Mouse (Mus musculus) heart, postnatal 25 days (tissue): ENCODE data around the gene Sema4g. TPM values are rescaled to one million over a fixed set of nuclear protein-coding genes. Genes with fewer than 3 reads are reported as not detected.

Experiments
- DNase-seq: peaks from one replicate; pipeline ENCODE4 v3.0.0; 2022; ENCODE audit warnings: low spot score
- intact Hi-C: fragments of 180-260 bp; cut with DNase I; formaldehyde crosslinking; loops from one replicate; pipeline ENCODE4 v1.15.1; 2025
- total RNA-seq, 2 experiments: library from RNA; stranded (reverse); gene quantifications; 2 replicates each; pipeline ENCODE4 v1.2.3; 2021

Sema4g gene
- total RNA-seq, result under 1 TPM; 0.26 to 0.39 TPM

- no peak for DNase-seq
- intact Hi-C loops, result loop anchor here (10.0 kb wide), 1 partner anchor 46 kb away; no protein-coding TSS in a partner anchor
Observed at GRCm38 (mm10) chr19:44988831-44989566, at the start of gene Sema4g. Sema4g (plus strand) TSS chr19:44989101.

- intact Hi-C loops, result no loop called here
- DNase-seq, result no peak
Observed at GRCm38 (mm10) chr19:44959633-44960032, 29.3 kb upstream of the Sema4g start.

DNA sequence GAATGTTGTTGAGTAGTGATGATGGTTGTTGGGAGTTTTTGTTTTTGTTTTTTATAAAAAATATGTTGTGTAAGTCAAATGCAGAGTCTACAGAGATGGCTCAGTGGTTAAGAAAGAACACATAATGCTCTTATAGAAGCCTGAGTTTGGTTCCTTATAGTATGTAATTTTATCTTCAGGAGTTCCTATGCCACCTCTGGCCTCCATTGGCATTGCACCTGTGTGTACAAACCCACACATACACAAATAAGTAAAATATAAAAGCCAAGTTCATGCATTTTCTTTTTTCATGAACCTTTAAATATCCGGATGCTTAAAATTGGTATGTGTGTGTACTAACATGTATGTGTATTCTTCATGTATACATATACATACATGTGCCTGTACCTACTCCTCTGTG is 22.9 kb upstream of the Sema4g start:
- DNase-seq, result no peak
- intact Hi-C loops, result no loop called here

- DNase-seq, result no peak
- intact Hi-C loops, result no loop called here
Observed at GRCm38 (mm10) chr19:44968329-44968728, 20.6 kb upstream of the Sema4g start.

DNA sequence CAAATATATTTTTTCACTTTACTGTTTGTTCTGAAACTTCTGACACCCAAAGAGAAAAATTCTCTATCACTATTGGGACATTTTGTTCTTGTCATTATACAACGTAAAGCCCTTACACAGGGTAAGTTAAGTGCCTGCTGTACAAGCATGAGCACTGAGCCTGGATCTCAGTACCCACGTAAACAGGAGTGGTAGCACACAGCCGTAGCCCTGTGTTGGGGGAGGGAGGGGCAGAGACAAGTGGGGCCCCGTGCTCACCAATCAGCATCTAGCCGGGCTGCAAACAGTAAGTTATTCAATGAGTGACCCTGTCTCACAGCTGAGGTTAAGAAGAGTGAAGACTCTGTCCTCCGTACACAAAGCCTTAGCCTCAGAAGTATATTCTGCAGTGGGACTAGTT is 12.3 kb upstream of the Sema4g start:
- DNase-seq, result no peak
- intact Hi-C loops, result no loop called here

GRCm38 (mm10) chr19:44977148-44977547 is 11.8 kb upstream of the Sema4g start:
- intact Hi-C loops, result no loop called here
- no peak for DNase-seq

- intact Hi-C loops, result loop anchor here (10.0 kb wide), 1 partner anchor 54 kb away; no protein-coding TSS in a partner anchor
Observed at GRCm38 (mm10) chr19:44980787-44981186, 8.1 kb upstream of the Sema4g start.

DNA sequence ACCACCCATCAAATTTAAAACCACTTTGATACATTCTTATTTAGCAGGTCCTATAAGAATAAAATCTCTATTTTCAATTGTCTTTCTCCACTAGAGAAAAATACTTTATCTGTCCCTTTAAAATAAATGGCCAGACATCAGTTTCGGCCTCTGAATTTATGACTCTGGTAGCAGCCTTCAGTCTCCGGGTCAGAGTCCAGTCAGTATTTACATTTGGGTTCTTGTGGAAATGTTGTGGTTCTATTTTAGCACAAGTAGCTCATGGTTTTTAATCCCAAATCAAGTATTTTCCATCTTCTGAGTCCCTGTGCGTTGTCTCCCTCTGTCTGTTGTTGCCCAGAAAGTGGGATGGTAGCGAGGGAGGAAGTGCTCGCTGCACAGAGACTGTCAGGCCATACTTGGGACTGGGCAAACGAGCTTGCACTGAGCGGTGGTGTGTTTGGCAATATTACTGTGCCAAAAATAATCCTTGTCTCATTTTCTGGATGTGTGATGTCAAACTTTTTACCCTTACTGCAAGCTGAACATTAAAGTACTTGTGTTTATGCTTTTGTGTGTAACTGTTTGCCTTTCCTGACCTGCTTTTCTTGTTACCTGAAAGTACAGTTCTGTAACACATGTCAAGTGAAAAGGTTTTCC is 6.3 kb upstream of the Sema4g start:
- no peak for DNase-seq
- intact Hi-C loops, result loop anchor here (10.0 kb wide), 1 partner anchor 52 kb away; no protein-coding TSS in a partner anchor

More at GRCm38 (mm10) chr19:44980787-44981186, 8.1 kb upstream of the Sema4g start:
- DNase-seq, result no peak

- no peak for DNase-seq
- intact Hi-C loops, result loop anchor here (10.0 kb wide), 1 partner anchor 51 kb away; no protein-coding TSS in a partner anchor
Observed at GRCm38 (mm10) chr19:44983366-44983765, 5.5 kb upstream of the Sema4g start.

GRCm38 (mm10) chr19:44984420-44984819 is 4.5 kb upstream of the Sema4g start:
- DNase-seq, result no peak
- intact Hi-C loops, result loop anchor here (10.0 kb wide), 1 partner anchor 50 kb away; no protein-coding TSS in a partner anchor

- DNase-seq, result no peak
- intact Hi-C loops, result loop anchor here (10.0 kb wide), 1 partner anchor 49 kb away; no protein-coding TSS in a partner anchor
Observed at GRCm38 (mm10) chr19:44985159-44985988, 3.5 kb upstream of the Sema4g start.

GRCm38 (mm10) chr19:44987004-44987403 is 1.9 kb upstream of the Sema4g start:
- intact Hi-C loops, result loop anchor here (10.0 kb wide), 1 partner anchor 48 kb away; no protein-coding TSS in a partner anchor
- no peak for DNase-seq

GRCm38 (mm10) chr19:44987851-44988250 is 1.1 kb upstream of the Sema4g start:
- DNase-seq, result no peak
- intact Hi-C loops, result loop anchor here (10.0 kb wide), 1 partner anchor 47 kb away; no protein-coding TSS in a partner anchor

GRCm38 (mm10) chr19:44988321-44988720 is 580 bp upstream of the Sema4g start:
- intact Hi-C loops, result loop anchor here (10.0 kb wide), 1 partner anchor 46 kb away; no protein-coding TSS in a partner anchor
- no peak for DNase-seq

- no peak for DNase-seq
- intact Hi-C loops, result loop anchor here (10.0 kb wide), 1 partner anchor 45 kb away; no protein-coding TSS in a partner anchor
Observed at GRCm38 (mm10) chr19:44989567-44990495, 930 bp downstream of the Sema4g start.

GRCm38 (mm10) chr19:44991031-44991430 is 2.1 kb downstream of the Sema4g start:
- intact Hi-C loops, result no loop called here
- no peak for DNase-seq

DNA sequence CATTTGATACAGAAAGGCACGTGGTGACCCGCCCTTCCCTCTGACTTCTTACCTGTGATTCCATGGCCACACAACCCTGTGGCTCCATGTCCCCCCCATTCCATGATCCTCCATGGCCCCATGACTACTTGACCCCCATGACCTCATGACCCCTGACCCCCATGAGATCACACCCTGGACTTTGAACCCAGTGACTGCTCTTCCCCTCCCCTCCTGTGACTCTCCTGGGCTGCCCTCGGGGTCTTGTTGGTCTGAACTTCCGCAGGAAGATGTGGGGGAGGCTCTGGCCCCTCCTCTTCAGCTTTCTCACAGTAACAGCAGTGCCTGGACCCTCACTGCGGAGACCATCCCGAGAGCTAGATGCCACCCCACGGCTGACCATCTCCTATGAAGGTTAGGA is 3.3 kb downstream of the Sema4g start:
- intact Hi-C loops, result no loop called here
- no peak for DNase-seq

GRCm38 (mm10) chr19:44992712-44993111 is 3.8 kb downstream of the Sema4g start:
- intact Hi-C loops, result no loop called here

GRCm38 (mm10) chr19:44997786-44998185 is 8.9 kb downstream of the Sema4g start:
- no peak for DNase-seq
- intact Hi-C loops, result no loop called here

More at GRCm38 (mm10) chr19:44992712-44993111, 3.8 kb downstream of the Sema4g start:
- no peak for DNase-seq
